Mouse (Mus musculus) thymus, postnatal 25 days (tissue): ENCODE results near the gene Hsd11b1.

ENCODE experiments used
- DNase-seq: peaks from one replicate; pipeline ENCODE4 v3.0.0; 2022

Hsd11b1 gene

GRCm38 (mm10) chr1:193263955-193264598 is at the start of gene Hsd11b1:
Hsd11b1 (minus strand) TSS chr1:193264075.
- DNase-seq = peak; percentile 83

- no peak for DNase-seq
These were observed 47.7 kb upstream of the Hsd11b1 start for GRCm38 (mm10) chr1:193311596-193311995.

GRCm38 (mm10) chr1:193310519-193311085 is 46.7 kb upstream of the Hsd11b1 start:
- DNase-seq = no peak

- no peak for DNase-seq
These were observed 46.1 kb upstream of the Hsd11b1 start for GRCm38 (mm10) chr1:193309785-193310518.

- DNase-seq = no peak
These were observed 43.0 kb upstream of the Hsd11b1 start for GRCm38 (mm10) chr1:193306832-193307231.

GRCm38 (mm10) chr1:193305386-193305785 is 41.5 kb upstream of the Hsd11b1 start:
- DNase-seq = no peak

- DNase-seq = no peak
These were observed 39.2 kb upstream of the Hsd11b1 start for GRCm38 (mm10) chr1:193303096-193303495.

GRCm38 (mm10) chr1:193302093-193302405 is 38.2 kb upstream of the Hsd11b1 start:
- no peak for DNase-seq

GRCm38 (mm10) chr1:193301216-193302092 is 37.6 kb upstream of the Hsd11b1 start:
- no peak for DNase-seq

GRCm38 (mm10) chr1:193299995-193300394 is 36.1 kb upstream of the Hsd11b1 start:
- DNase-seq = no peak

GRCm38 (mm10) chr1:193298141-193298765 is 34.4 kb upstream of the Hsd11b1 start:
- DNase-seq = no peak

- no peak for DNase-seq
These were observed 32.0 kb upstream of the Hsd11b1 start for GRCm38 (mm10) chr1:193295920-193296319.

GRCm38 (mm10) chr1:193293926-193294325 is 30.1 kb upstream of the Hsd11b1 start:
- no peak for DNase-seq

GRCm38 (mm10) chr1:193293039-193293438 is 29.2 kb upstream of the Hsd11b1 start:
- no peak for DNase-seq

- no peak for DNase-seq
These were observed 26.8 kb upstream of the Hsd11b1 start for GRCm38 (mm10) chr1:193290686-193291085.

- no peak for DNase-seq
These were observed 26.0 kb upstream of the Hsd11b1 start for GRCm38 (mm10) chr1:193289914-193290313.

GRCm38 (mm10) chr1:193289076-193289475 is 25.2 kb upstream of the Hsd11b1 start:
- no peak for DNase-seq

- no peak for DNase-seq
These were observed 23.7 kb upstream of the Hsd11b1 start for GRCm38 (mm10) chr1:193287578-193287977.

GRCm38 (mm10) chr1:193285766-193286325 is 22.0 kb upstream of the Hsd11b1 start:
- peak; percentile 62 for DNase-seq

GRCm38 (mm10) chr1:193284228-193284779 is 20.4 kb upstream of the Hsd11b1 start:
- DNase-seq = no peak

GRCm38 (mm10) chr1:193281344-193281743 is 17.5 kb upstream of the Hsd11b1 start:
- no peak for DNase-seq

GRCm38 (mm10) chr1:193279492-193279891 is 15.6 kb upstream of the Hsd11b1 start:
- no peak for DNase-seq
